Mouse (Mus musculus) neural tube, embryonic 13.5 days (tissue): ENCODE results near the gene Mau2. TPM values are rescaled to one million over a fixed set of nuclear protein-coding genes. Genes with fewer than 3 reads are reported as not detected.
"Not testable (repeated sequence)": the region's sequence is repeated elsewhere in the genome, so short reads cannot be mapped to it uniquely, and the experiment has no call there.

Experiments
- ATAC-seq: fragments of 200-750 bp; cut with Nextera tagmentation; 2 replicates; pipeline ENCODE4 v1.8.0; 2017; ENCODE audit warnings: low read depth, mild to moderate bottlenecking, moderate TSS enrichment, moderate library complexity
- H3K27ac ChIP-seq: fragments of 300-500 bp; sonication (generic); replicated peaks from 2 replicates; pipeline ENCODE4 v1.5.1; 2015; ENCODE audit warnings: moderate library complexity, mild to moderate bottlenecking, inconsistent platforms
- H3K27me3 ChIP-seq: fragments of 300-500 bp; sonication (generic); 2 replicates; pipeline ENCODE4 v1.6.1; 2015; ENCODE audit warnings: mild to moderate bottlenecking, inconsistent platforms
- H3K36me3 ChIP-seq: fragments of 300-500 bp; sonication (generic); 2 replicates; pipeline ENCODE4 v1.6.1; 2015; ENCODE audit warnings: mild to moderate bottlenecking, inconsistent platforms
- H3K4me1 ChIP-seq: fragments of 300-500 bp; sonication (generic); replicated peaks from 2 replicates; pipeline ENCODE4 v1.6.1; 2015; ENCODE audit warnings: inconsistent platforms
- H3K4me2 ChIP-seq: fragments of 300-500 bp; sonication (generic); 2 replicates; pipeline ENCODE4 v1.6.1; 2015; ENCODE audit warnings: inconsistent platforms, mild to moderate bottlenecking, moderate library complexity
- H3K4me3 ChIP-seq: fragments of 300-500 bp; sonication (generic); 2 replicates; pipeline ENCODE4 v1.5.1; 2015; ENCODE audit warnings: mild to moderate bottlenecking, inconsistent platforms
- H3K9ac ChIP-seq: fragments of 300-500 bp; sonication (generic); 2 replicates; pipeline ENCODE4 v1.6.1; 2015; ENCODE audit warnings: moderate library complexity, mild to moderate bottlenecking, inconsistent platforms
- H3K9me3 ChIP-seq: fragments of 300-500 bp; sonication (generic); 2 replicates; pipeline ENCODE4 v1.6.1; 2016; ENCODE audit warnings: inconsistent platforms
- WGBS: fragments of 180-500 bp; shearing (Covaris S2); methylation state at CpG from one replicate; pipeline ENCODE4 v1.1.7; 2015; 5-methylcytosine and 5-hydroxymethylcytosine counted together
- polyA plus RNA-seq: library from polyadenylated mRNA; unstranded; fragments of >200 nt; fragmentation: Nextera tagmentation; extraction: Ambion mirVana; gene quantifications from 2 replicates; pipeline ENCODE4 v1.2.1, GENCODE M21; 2015

The Mau2 gene
- polyA plus RNA-seq, 1 experiment from 2014 or later: 68.7 TPM

- Histone ChIP-seq H3K4me1 (no peaks in the 10 kb centered on the region), H3K4me3 (no peak overlapping the region), H3K9ac (no peak overlapping the region), H3K36me3 (peaks cover 16% of the 10 kb centered on the region), H3K9me3 (no peaks in the 10 kb centered on the region), H3K27ac (no peak overlapping the region), H3K4me2 (no peak overlapping the region), H3K27me3 (no peaks in the 10 kb centered on the region)
- ATAC-seq: no peak
- 98% methylated on average over 1 of the region's 1 CpGs for WGBS
Observed at GRCm38 (mm10) chr8:70012763-70013162, 29.8 kb downstream of the Mau2 start.

- Histone ChIP-seq H3K4me3 (no peak overlapping the region), H3K36me3 (peaks cover 12% of the 10 kb centered on the region), H3K27ac (no peak overlapping the region), H3K9ac (no peak overlapping the region), H3K4me2 (no peak overlapping the region), H3K27me3 (no peaks in the 10 kb centered on the region), H3K4me1 (no peaks in the 10 kb centered on the region), H3K9me3 (no peaks in the 10 kb centered on the region)
- no peak for ATAC-seq
- 91% methylated on average over 3 of the region's 3 CpGs for WGBS
Observed at GRCm38 (mm10) chr8:70012350-70012749, 30.2 kb downstream of the Mau2 start.

- ATAC-seq, H3K4me3 ChIP-seq, H3K9ac ChIP-seq, H3K27ac ChIP-seq, H3K4me1 ChIP-seq, H3K27me3 ChIP-seq, H3K9me3 ChIP-seq, H3K36me3 ChIP-seq, H3K4me2 ChIP-seq: not testable (repeated sequence)
- WGBS: 91% methylated on average over 14 of the region's 14 CpGs
Observed at GRCm38 (mm10) chr8:70010796-70011195, 31.7 kb downstream of the Mau2 start.

- H3K4me3 ChIP-seq: no peak overlapping the region
- H3K4me2 ChIP-seq: no peak overlapping the region
- no peaks in the 10 kb centered on the region for H3K9me3 ChIP-seq
- ATAC-seq: no peak
- no peak overlapping the region for H3K9ac ChIP-seq
- peaks cover 6% of the 10 kb centered on the region for H3K4me1 ChIP-seq
- WGBS: 45% methylated on average over 2 of the region's 2 CpGs
- no peaks in the 10 kb centered on the region for H3K27me3 ChIP-seq
- no peak overlapping the region for H3K27ac ChIP-seq
- H3K36me3 ChIP-seq: no peaks in the 10 kb centered on the region
Observed at GRCm38 (mm10) chr8:70005178-70005577, 37.4 kb downstream of the Mau2 start.

GRCm38 (mm10) chr8:70004345-70004744, 38.2 kb downstream of the Mau2 start:
- no peak overlapping the region for H3K9ac ChIP-seq
- no peak for ATAC-seq

GRCm38 (mm10) chr8:70003204-70003657, 39.3 kb downstream of the Mau2 start:
- 48% methylated on average over 4 of the region's 4 CpGs for WGBS
- no peak for ATAC-seq
- Histone ChIP-seq H3K4me2 (no peak overlapping the region), H3K36me3 (no peaks in the 10 kb centered on the region), H3K4me3 (no peak overlapping the region), H3K4me1 (peaks cover 6% of the 10 kb centered on the region), H3K9ac (no peak overlapping the region), H3K9me3 (no peaks in the 10 kb centered on the region), H3K27me3 (no peaks in the 10 kb centered on the region), H3K27ac (no peak overlapping the region)

More at GRCm38 (mm10) chr8:70004345-70004744, 38.2 kb downstream of the Mau2 start:
- H3K36me3 ChIP-seq: no peaks in the 10 kb centered on the region
- no peak overlapping the region for H3K4me2 ChIP-seq
- H3K4me3 ChIP-seq: no peak overlapping the region
- no peak overlapping the region for H3K27ac ChIP-seq
- no peaks in the 10 kb centered on the region for H3K27me3 ChIP-seq
- H3K4me1 ChIP-seq: peaks cover 6% of the 10 kb centered on the region
- no peaks in the 10 kb centered on the region for H3K9me3 ChIP-seq

GRCm38 (mm10) chr8:70001892-70002191, 40.7 kb downstream of the Mau2 start:
- H3K27ac ChIP-seq, ATAC-seq, H3K27me3 ChIP-seq, H3K9me3 ChIP-seq, H3K9ac ChIP-seq, H3K36me3 ChIP-seq, H3K4me1 ChIP-seq, H3K4me3 ChIP-seq: not testable (repeated sequence)
- WGBS: 45% methylated on average over 7 of the region's 7 CpGs
- peak overlapping the region; percentile 42; the same call in 1 of the 2 replicates for H3K4me2 ChIP-seq

GRCm38 (mm10) chr8:70001176-70001891, 41.2 kb downstream of the Mau2 start:
- ATAC-seq: no peak
- Histone ChIP-seq H3K4me1 (peaks cover 12% of the 10 kb centered on the region), H3K9ac (peak overlapping the region; percentile 53), H3K27me3 (no peaks in the 10 kb centered on the region), H3K27ac (no peak overlapping the region), H3K4me3 (no peak overlapping the region), H3K9me3 (no peaks in the 10 kb centered on the region), H3K4me2 (peak overlapping the region; percentile 42), H3K36me3 (no peaks in the 10 kb centered on the region)
- 2% methylated on average over 16 of the region's 16 CpGs for WGBS

GRCm38 (mm10) chr8:70000226-70000625, 42.3 kb downstream of the Mau2 start:
- 88% methylated on average over 2 of the region's 2 CpGs for WGBS
- H3K4me2 ChIP-seq: no peak overlapping the region
- no peak for ATAC-seq
- H3K4me1 ChIP-seq: peaks cover 15% of the 10 kb centered on the region
- H3K4me3 ChIP-seq: no peak overlapping the region
- H3K9ac ChIP-seq: no peak overlapping the region
- no peaks in the 10 kb centered on the region for H3K36me3 ChIP-seq
- no peaks in the 10 kb centered on the region for H3K27me3 ChIP-seq
- H3K9me3 ChIP-seq: no peaks in the 10 kb centered on the region
- no peak overlapping the region for H3K27ac ChIP-seq

- H3K9ac ChIP-seq: no peak overlapping the region
- no peak for ATAC-seq
- no peak overlapping the region for H3K4me2 ChIP-seq
- WGBS: 90% methylated on average over 4 of the region's 4 CpGs
- H3K27ac ChIP-seq: no peak overlapping the region
- no peaks in the 10 kb centered on the region for H3K36me3 ChIP-seq
- H3K4me3 ChIP-seq: no peak overlapping the region
- peaks cover 25% of the 10 kb centered on the region for H3K4me1 ChIP-seq
- no peaks in the 10 kb centered on the region for H3K27me3 ChIP-seq
- no peaks in the 10 kb centered on the region for H3K9me3 ChIP-seq
Observed at GRCm38 (mm10) chr8:69999236-69999635, 43.3 kb downstream of the Mau2 start.

GRCm38 (mm10) chr8:69998706-69999105, 43.8 kb downstream of the Mau2 start:
- 95% methylated on average over 3 of the region's 3 CpGs for WGBS
- Histone ChIP-seq H3K4me3 (no peak overlapping the region), H3K9me3 (no peaks in the 10 kb centered on the region), H3K27me3 (no peaks in the 10 kb centered on the region), H3K9ac (no peak overlapping the region), H3K4me2 (no peak overlapping the region), H3K4me1 (peaks cover 30% of the 10 kb centered on the region), H3K36me3 (no peaks in the 10 kb centered on the region), H3K27ac (no peak overlapping the region)
- ATAC-seq: no peak

- Histone ChIP-seq H3K4me2 (peak overlapping the region; percentile 86), H3K9me3 (no peaks in the 10 kb centered on the region), H3K4me1 (peaks cover 36% of the 10 kb centered on the region), H3K4me3 (peak overlapping the region; percentile 70), H3K36me3 (no peaks in the 10 kb centered on the region), H3K27me3 (no peaks in the 10 kb centered on the region), H3K9ac (peak overlapping the region; percentile 80), H3K27ac (peak overlapping the region; percentile 80)
- 3% methylated on average over 35 of the region's 35 CpGs for WGBS
- no peak for ATAC-seq
Observed at GRCm38 (mm10) chr8:69996589-69997285, 45.8 kb downstream of the Mau2 start.
